Mouse (Mus musculus): ENCODE measurements around the gene Dgki.

DNA sequence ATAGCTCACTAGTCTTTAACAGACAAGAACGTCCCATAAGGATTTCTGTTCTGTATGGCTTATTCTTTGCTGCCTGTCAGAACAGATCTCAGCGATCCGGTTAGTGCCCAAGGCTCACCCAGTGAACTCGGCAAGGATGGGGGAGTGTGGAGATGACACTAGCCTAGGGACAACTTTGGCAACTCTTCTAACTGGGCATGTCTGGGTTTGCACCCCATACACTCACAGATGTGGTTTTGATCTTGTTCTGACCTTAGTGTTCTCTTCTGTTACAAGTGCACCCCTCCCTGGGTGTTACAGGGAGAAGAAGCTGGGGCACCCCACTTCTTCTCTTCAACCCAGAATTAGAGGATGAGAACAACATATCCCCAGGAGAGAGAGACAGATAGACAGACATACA is 1.0 kb downstream of the Dgki start:
- TF ChIP-seq CTCF (IDR thresholded peaks at IDR 0.05; ENCODE audit: borderline replicate concordance, insufficient read depth, low read depth, low read length), result no peak
- TF ChIP-seq POLR2A (IDR thresholded peaks at IDR 0.05; ENCODE audit: borderline replicate concordance, insufficient read depth, low read length), result no peak

Data from cerebellum, adult 2 months (tissue).